Mouse (Mus musculus): ENCODE data around the gene Zxdb. TPM values are rescaled to one million over a fixed set of nuclear protein-coding genes. Genes with fewer than 3 reads are reported as not detected.

The Zxdb gene
- polyA plus RNA-seq, 1 experiment: 1.6 TPM

GRCm38 (mm10) chrX:94731596-94731995 lies 7.2 kb downstream of the Zxdb start:
- H3K4me3 ChIP-seq: no peak overlapping the region
- H3K79me2 ChIP-seq (ENCODE audit: control insufficient read depth, insufficient read depth): no peaks in the 10 kb centered on the region
- TF ChIP-seq E2F4 (IDR thresholded peaks at IDR 0.05; ENCODE audit: insufficient read depth) (no peak), MYOG (IDR thresholded peaks at IDR 0.05; ENCODE audit: control insufficient read depth in 1 of 3, insufficient read depth in 1 of 3, insufficient read length in 2 of 3, low read depth in 2 of 3) (no peak), MAX (IDR thresholded peaks at IDR 0.05; ENCODE audit: low read depth) (no peak)
- no peak overlapping the region for H3K4me2 ChIP-seq (ENCODE audit: low read depth)
- H3K36me3 ChIP-seq (ENCODE audit: control insufficient read depth, insufficient read depth): peaks cover 4% of the 10 kb centered on the region
- no peaks in the 10 kb centered on the region for H3K27me3 ChIP-seq (ENCODE audit: control insufficient read depth, insufficient read depth, insufficient read length)
- no peak overlapping the region for H3ac ChIP-seq (ENCODE audit: control insufficient read depth, insufficient read length)

GRCm38 (mm10) chrX:94753733-94754132 lies 29.4 kb downstream of the Zxdb start:
- H3K79me2 ChIP-seq (ENCODE audit: control insufficient read depth, insufficient read depth): no peaks in the 10 kb centered on the region
- no peaks in the 10 kb centered on the region for H3K36me3 ChIP-seq (ENCODE audit: control insufficient read depth, insufficient read depth)
- H3ac ChIP-seq (ENCODE audit: control insufficient read depth, insufficient read length): no peak overlapping the region
- H3K27me3 ChIP-seq (ENCODE audit: control insufficient read depth, insufficient read depth, insufficient read length): no peaks in the 10 kb centered on the region
- no peak overlapping the region for H3K4me2 ChIP-seq (ENCODE audit: low read depth)
- no peak for TF ChIP-seq MAX (IDR thresholded peaks at IDR 0.05; ENCODE audit: low read depth)
- no peak for TF ChIP-seq SRF (IDR thresholded peaks at IDR 0.05; ENCODE audit: control insufficient read depth, insufficient read length, low read depth)
- TF ChIP-seq MYOD1 (IDR thresholded peaks at IDR 0.05; ENCODE audit: control insufficient read depth in 1 of 3, insufficient read length in 2 of 3, low read depth in 2 of 3): peak; percentile 29 to 84 (median 78)
- TF ChIP-seq POLR2AphosphoS2 (IDR thresholded peaks at IDR 0.05; ENCODE audit: insufficient read length, low read depth): no peak
- TF ChIP-seq MYOG (IDR thresholded peaks at IDR 0.05; ENCODE audit: control insufficient read depth in 1 of 3, insufficient read depth in 1 of 3, insufficient read length in 2 of 3, low read depth in 2 of 3): peak in 2 of 3 experiments; percentile 63 to 83
- no peak for TF ChIP-seq CEBPB (IDR thresholded peaks at IDR 0.05; ENCODE audit: insufficient read depth, poor library complexity, severe bottlenecking)
- TF ChIP-seq TCF3 (IDR thresholded peaks at IDR 0.05; ENCODE audit: insufficient read length, low read depth): peak; percentile 23
- H3K4me3 ChIP-seq: no peak overlapping the region

- Histone ChIP-seq H3K4me3 (no peak overlapping the region), H3ac (ENCODE audit: control insufficient read depth, insufficient read length) (no peak overlapping the region), H3K27me3 (ENCODE audit: control insufficient read depth, insufficient read depth, insufficient read length) (no peaks in the 10 kb centered on the region), H3K36me3 (ENCODE audit: control insufficient read depth, insufficient read depth) (no peaks in the 10 kb centered on the region), H3K79me2 (ENCODE audit: control insufficient read depth, insufficient read depth) (no peaks in the 10 kb centered on the region), H3K4me2 (ENCODE audit: low read depth) (no peak overlapping the region)
- TF ChIP-seq E2F4 (IDR thresholded peaks at IDR 0.05; ENCODE audit: insufficient read depth) (no peak), MYOG (IDR thresholded peaks at IDR 0.05; ENCODE audit: control insufficient read depth in 1 of 3, insufficient read depth in 1 of 3, insufficient read length in 2 of 3, low read depth in 2 of 3) (no peak), USF1 (IDR thresholded peaks at IDR 0.05; ENCODE audit: low read depth) (no peak), REST (IDR thresholded peaks at IDR 0.05; ENCODE audit: insufficient read depth, insufficient read length) (no peak), TCF3 (IDR thresholded peaks at IDR 0.05; ENCODE audit: insufficient read length, low read depth) (no peak), POLR2AphosphoS2 (IDR thresholded peaks at IDR 0.05; ENCODE audit: insufficient read length, low read depth) (no peak), SRF (IDR thresholded peaks at IDR 0.05; ENCODE audit: control insufficient read depth, insufficient read length, low read depth) (no peak), CEBPB (IDR thresholded peaks at IDR 0.05; ENCODE audit: insufficient read depth, poor library complexity, severe bottlenecking) (no peak), MAX (IDR thresholded peaks at IDR 0.05; ENCODE audit: low read depth) (no peak)
Measured at GRCm38 (mm10) chrX:94759959-94760358, 35.6 kb downstream of the Zxdb start.

- H3K36me3 ChIP-seq (ENCODE audit: control insufficient read depth, insufficient read depth): no peaks in the 10 kb centered on the region
- no peaks in the 10 kb centered on the region for H3K79me2 ChIP-seq (ENCODE audit: control insufficient read depth, insufficient read depth)
- H3ac ChIP-seq (ENCODE audit: control insufficient read depth, insufficient read length): no peak overlapping the region
- no peak overlapping the region for H3K4me3 ChIP-seq
- H3K4me2 ChIP-seq (ENCODE audit: low read depth): no peak overlapping the region
- no peaks in the 10 kb centered on the region for H3K27me3 ChIP-seq (ENCODE audit: control insufficient read depth, insufficient read depth, insufficient read length)
- TF ChIP-seq SRF (IDR thresholded peaks at IDR 0.05; ENCODE audit: control insufficient read depth, insufficient read length, low read depth) (no peak), CEBPB (IDR thresholded peaks at IDR 0.05; ENCODE audit: insufficient read depth, poor library complexity, severe bottlenecking) (no peak), MAX (IDR thresholded peaks at IDR 0.05; ENCODE audit: low read depth) (no peak), USF1 (IDR thresholded peaks at IDR 0.05; ENCODE audit: low read depth) (no peak), E2F4 (IDR thresholded peaks at IDR 0.05; ENCODE audit: insufficient read depth) (no peak)
Measured at GRCm38 (mm10) chrX:94773876-94774275, 49.5 kb downstream of the Zxdb start.

Other genes with a start within 250 kb of the Zxdb start
- 361 TPM for gene Maged1, start 182.4 kb upstream of the Zxdb start, polyA plus RNA-seq (2012; fragmentation: generic; extraction: Trizol)
- 1.6 TPM for gene Gspt2, start 88.5 kb upstream of the Zxdb start, polyA plus RNA-seq (2012; fragmentation: generic; extraction: Trizol)